Mouse (Mus musculus) olfactory bulb, adult 2 months (tissue): ENCODE measurements around the gene D6Ertd527e.

Experiments
- CTCF ChIP-seq: fragments of 200-500 bp; IDR thresholded peaks from 2 replicates; pipeline ENCODE4 v1.5.1; 2012; ENCODE audit warnings: low read depth, mild to moderate bottlenecking, low read length, moderate library complexity; ENCODE audit not compliant: insufficient read depth
- POLR2A ChIP-seq: fragments of 200-500 bp; IDR thresholded peaks from 2 replicates; pipeline ENCODE4 v1.6.1; 2012; ENCODE audit warnings: mild to moderate bottlenecking, low read depth, low read length, moderate library complexity; ENCODE audit not compliant: insufficient read depth

GRCm38 (mm10) chr6:87100297-87101020 lies 4.1 kb upstream of the D6Ertd527e start:
- TF ChIP-seq CTCF = no peak
- TF ChIP-seq POLR2A = no peak
